ENCODE assay signal across 8 mouse cellular contexts in genomic region chr2:158379354-158380078, GRCm38 (mm10). TPM values are rescaled to one million over a fixed set of nuclear protein-coding genes. Genes with fewer than 3 reads are reported as not detected.
DNase-seq lines count a peak whose midpoint lies in the region; ATAC-seq and TF ChIP-seq lines count a peak whose summit lies in the region.

No protein-coding gene starts in this region.

- in situ Hi-C loops in Patski (cut with MboI; ENCODE audit: low pct_unique_long_range_greater_than_20kb): loop anchor here (25.0 kb wide), 1 partner anchor 258 kb away; no protein-coding TSS in a partner anchor

- H3K27ac ChIP-seq in hindbrain, embryonic 12.5 days: no peak overlapping the region

- DNase-seq in cerebellum, adult 11 months: peak; percentile 35
- no peak for DNase-seq in cerebellum, adult 11-12 months
- peak; percentile 27 for DNase-seq in Patski (ENCODE audit: low read depth, low spot score)
- peak; percentile 81 for DNase-seq in embryo, embryonic 11.5 days (ENCODE audit: low read depth, low spot score)
- peak; percentile 69 to 71 for DNase-seq in layer of hippocampus, postnatal 10 days (ENCODE audit: low spot score in 2 of 2)
- peak; percentile 85 for DNase-seq in lung, postnatal 36 days
- DNase-seq in right cerebral cortex, postnatal 10 days (ENCODE audit: low spot score in 2 of 2): peak; percentile 76 to 77

- TF ChIP-seq CTCF in Patski (IDR thresholded peaks at IDR 0.05): peak; percentile 98

- H3K36me3 ChIP-seq in hindbrain, embryonic 12.5 days: no peaks in the 10 kb centered on the region

- POLR2A ChIA-PET in Patski (lab: Charles Lee): no interaction called here

- H3K9ac ChIP-seq in hindbrain, embryonic 12.5 days: no peak overlapping the region

- peaks cover 38% of the 10 kb centered on the region for H3K27me3 ChIP-seq in Patski
- H3K27me3 ChIP-seq in hindbrain, embryonic 12.5 days: peaks cover 13% of the 10 kb centered on the region

- CTCF ChIA-PET in Patski (lab: Charles Lee): interaction anchor here (0.7 to 2.2 kb wide), 2 partner anchors 9 to 14 kb away, joined by 5 to 9 read pairs; no protein-coding TSS in a partner anchor

- 48% methylated on average over 13 of the region's 13 CpGs for WGBS in hindbrain, embryonic 12.5 days

- no peak overlapping the region for H3K4me2 ChIP-seq in hindbrain, embryonic 12.5 days (replicated peaks)

- H3K9me3 ChIP-seq in hindbrain, embryonic 12.5 days (replicated peaks): no peaks in the 10 kb centered on the region

- H3K4me3 ChIP-seq in hindbrain, embryonic 12.5 days: no peak overlapping the region

- ATAC-seq in Patski: peak; percentile 31
- ATAC-seq in hindbrain, embryonic 12.5 days (ENCODE audit: low FRiP score): 0 out of 2 replicates have a peak, but pooled peaks have one; percentile 18

- H3K4me1 ChIP-seq in hindbrain, embryonic 12.5 days: peaks cover 6% of the 10 kb centered on the region

RNA-seq across cellular contexts. Expression of gene Snhg11, which starts 4.1 kb away (rescaled TPM):
- polyA plus RNA-seq in Patski (2021): not detected
- 156 and 161 TPM in 2 replicates for polyA plus RNA-seq in hindbrain, embryonic 12.5 days (2016; fragmentation: Nextera tagmentation; extraction: Ambion mirVana)
- 100 to 1,000 TPM; 459 to 580 TPM for total RNA-seq in layer of hippocampus, postnatal 10 days (2021)

RNA-seq across cellular contexts. Expression of gene Ralgapb, which starts 30.1 kb away (rescaled TPM):
- polyA plus RNA-seq in Patski (2021): 46.2 TPM
- polyA plus RNA-seq in hindbrain, embryonic 12.5 days (2016; fragmentation: Nextera tagmentation; extraction: Ambion mirVana): 24.3 and 24.4 TPM in 2 replicates
- total RNA-seq in layer of hippocampus, postnatal 10 days (2021): 10 to 100 TPM; 73.8 to 82.2 TPM

Comparison
In these comparisons a context has a peak if more than half of its experiments do, and no peak if none do; other contexts are left out.
1. RNA of gene Snhg11, which starts 4.1 kb away (polyA plus RNA-seq): 156 to 161 TPM in hindbrain, embryonic 12.5 days; not detected in Patski (single experiment); every median in the first group is over 100 times any median in the second.